Mouse (Mus musculus): ENCODE data around the gene Aurkb.
A peak's percentile ranks its signal among the peaks of the same experiment; 100 is the strongest.
"Not testable (repeated sequence)": the region's sequence is repeated elsewhere in the genome, so short reads cannot be mapped to it uniquely, and the experiment has no call there.

Aurkb gene

GRCm38 (mm10) chr11:69045531-69046394 is at the start of gene Aurkb:
Aurkb (plus strand) TSS chr11:69045647.
- DNase-seq (ENCODE audit: low read depth, low spot score) = peak; percentile 90

- DNase-seq (ENCODE audit: low read depth, low spot score) = no peak
Measured at GRCm38 (mm10) chr11:68997080-68997479, 48.4 kb upstream of the Aurkb start.

- not testable (repeated sequence) for DNase-seq (ENCODE audit: low read depth, low spot score)
Measured at GRCm38 (mm10) chr11:69002782-69003181, 42.7 kb upstream of the Aurkb start.

DNA sequence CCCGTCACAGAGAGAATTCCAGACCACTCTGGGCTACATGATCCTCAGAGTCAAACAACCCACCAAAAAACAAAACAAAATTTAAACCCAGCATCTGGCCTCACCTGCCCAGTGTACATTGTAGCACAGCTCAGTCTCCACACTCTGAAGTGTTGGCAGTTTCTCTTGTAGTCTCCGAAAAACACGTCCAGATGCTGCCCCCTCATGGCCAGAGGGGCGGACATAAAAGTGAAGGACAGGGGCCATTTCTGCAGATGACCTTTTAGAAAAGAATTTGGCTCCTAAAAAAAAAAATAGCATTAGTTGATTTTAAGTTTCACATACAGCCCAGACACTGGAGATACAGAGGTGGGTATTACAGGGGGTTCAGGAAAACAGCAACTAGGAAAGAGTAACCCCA is 41.9 kb upstream of the Aurkb start:
- DNase-seq (ENCODE audit: low read depth, low spot score) = no peak

DNA sequence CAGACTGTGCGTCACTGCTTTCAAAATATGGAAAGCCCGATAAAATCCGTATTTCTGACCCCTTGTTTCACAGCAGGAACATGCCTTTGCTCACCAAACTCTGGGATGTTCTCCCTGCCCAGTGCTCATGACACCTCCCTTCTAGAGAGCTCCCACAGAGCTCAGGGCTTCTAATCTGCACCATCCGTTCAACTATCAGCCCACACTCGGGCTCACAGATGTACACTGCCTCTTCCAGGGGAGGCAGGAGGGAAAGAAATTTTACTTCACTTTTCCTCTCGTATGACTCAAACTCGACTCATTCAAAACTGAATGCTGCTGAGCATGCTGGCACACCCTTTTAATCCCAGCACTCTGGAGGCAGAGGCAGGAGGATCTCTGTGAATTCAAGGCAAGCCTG is 40.3 kb upstream of the Aurkb start:
- DNase-seq (ENCODE audit: low read depth, low spot score) = no peak

DNA sequence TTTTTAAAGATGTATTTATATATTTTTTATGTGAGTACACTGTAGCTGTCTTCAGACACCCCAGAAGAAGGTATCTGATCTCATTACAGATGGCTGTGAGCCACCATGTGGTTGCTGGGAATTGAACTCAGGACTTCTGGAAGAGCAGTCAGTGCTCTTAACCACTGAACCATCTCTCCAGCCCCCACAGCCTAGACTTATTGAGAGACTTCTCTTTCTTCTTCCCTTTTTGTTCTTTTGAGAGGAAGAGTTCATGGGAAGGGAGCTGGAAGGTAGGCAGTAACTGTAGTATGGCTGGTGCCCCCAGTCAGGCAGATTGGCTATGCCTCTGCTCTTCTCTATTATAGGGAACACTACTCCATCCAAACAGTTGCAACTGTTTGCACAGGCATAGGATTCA is 38.9 kb upstream of the Aurkb start:
- DNase-seq (ENCODE audit: low read depth, low spot score) = not testable (repeated sequence)

DNA sequence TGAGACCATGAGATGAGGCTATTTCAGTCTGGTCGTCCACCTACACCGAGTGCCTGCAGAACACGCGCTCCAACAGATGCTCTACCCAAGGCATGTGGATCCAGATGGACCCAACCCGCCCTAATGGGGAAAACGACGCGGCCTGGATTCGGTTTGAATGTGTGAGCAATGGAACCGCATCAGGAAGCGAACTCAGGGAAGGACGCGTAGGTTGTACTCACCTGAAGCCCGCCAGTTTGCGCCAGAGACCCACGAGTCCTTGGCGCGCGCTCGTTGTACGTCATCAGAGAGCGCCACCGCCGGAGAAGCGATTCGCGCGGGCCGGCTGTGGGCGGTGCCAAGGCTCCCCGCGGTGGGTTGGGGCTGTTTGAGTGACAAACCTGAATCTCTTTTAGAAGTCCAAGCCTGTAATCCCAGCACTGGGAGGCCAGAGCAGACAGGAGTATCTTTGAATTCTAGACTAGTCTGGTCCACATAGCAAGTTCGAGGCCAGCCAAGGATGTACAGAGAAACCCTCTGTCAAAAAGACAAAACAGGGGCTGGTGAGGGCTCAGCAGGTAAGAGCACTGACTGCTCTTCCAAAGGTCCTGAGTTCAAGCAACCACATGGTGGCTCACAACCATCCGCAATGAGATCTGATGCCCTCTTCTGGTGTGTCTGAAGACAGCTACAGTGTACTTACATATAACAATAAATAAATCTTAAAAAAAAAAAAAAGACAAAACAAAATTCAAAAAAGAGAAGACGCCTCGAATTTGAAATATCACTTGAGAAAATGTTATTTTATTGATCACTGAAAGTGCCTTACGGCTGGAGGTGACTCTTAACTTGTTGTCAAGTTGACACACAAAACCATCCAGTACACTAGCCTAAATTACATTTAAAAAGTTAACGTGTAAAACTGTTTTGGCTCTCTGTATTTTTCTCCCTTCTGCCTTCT is 37.0 kb upstream of the Aurkb start, which contains the start of gene Pfas:
Gene Pfas (minus strand): TSS at position 279 of the 940 bp plus-strand sequence.
- DNase-seq (ENCODE audit: low read depth, low spot score) = peak; percentile 99

DNA sequence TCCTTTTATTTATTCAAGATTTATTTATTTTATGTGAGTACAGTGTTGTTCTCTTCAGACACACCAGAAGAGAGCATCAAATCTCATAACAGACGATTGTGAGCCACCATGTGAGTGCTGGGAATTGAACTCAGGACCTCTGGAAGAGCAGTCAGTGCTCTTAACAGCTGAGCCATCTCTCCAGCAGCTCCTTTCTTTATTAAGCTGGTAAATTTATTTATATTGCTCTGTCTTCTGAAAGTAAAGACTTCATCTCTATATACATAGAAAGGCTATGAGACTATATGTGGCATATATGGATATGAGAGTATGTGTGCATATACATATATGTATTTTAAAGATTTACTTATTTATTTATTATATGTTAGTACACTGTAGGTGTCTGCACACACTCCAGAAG is 35.9 kb upstream of the Aurkb start:
- no peak for DNase-seq (ENCODE audit: low read depth, low spot score)

GRCm38 (mm10) chr11:69010400-69011323 is 34.8 kb upstream of the Aurkb start:
- no peak for DNase-seq (ENCODE audit: low read depth, low spot score)

DNA sequence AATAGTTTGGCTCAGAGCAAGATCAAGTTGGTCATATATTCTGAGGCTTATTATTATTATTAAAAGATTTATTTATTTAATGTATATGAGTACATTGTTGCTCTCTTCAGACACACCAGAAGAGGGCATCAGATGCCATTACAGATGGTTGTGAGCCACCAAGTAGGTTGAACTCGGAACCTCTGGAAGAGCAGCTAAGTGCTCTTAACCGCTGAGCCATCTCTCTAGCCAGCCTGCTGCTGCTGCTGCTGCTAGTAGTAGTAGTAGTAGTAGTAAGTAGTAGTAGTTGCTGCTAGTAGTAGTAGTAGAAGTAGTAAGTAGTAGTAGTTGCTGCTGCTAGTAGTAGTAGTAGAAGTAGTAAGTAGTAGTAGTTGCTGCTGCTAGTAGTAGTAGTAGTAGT is 34.0 kb upstream of the Aurkb start:
- not testable (repeated sequence) for DNase-seq (ENCODE audit: low read depth, low spot score)

GRCm38 (mm10) chr11:69012071-69012601 is 33.3 kb upstream of the Aurkb start:
- peak; percentile 93 for DNase-seq (ENCODE audit: low read depth, low spot score)

DNA sequence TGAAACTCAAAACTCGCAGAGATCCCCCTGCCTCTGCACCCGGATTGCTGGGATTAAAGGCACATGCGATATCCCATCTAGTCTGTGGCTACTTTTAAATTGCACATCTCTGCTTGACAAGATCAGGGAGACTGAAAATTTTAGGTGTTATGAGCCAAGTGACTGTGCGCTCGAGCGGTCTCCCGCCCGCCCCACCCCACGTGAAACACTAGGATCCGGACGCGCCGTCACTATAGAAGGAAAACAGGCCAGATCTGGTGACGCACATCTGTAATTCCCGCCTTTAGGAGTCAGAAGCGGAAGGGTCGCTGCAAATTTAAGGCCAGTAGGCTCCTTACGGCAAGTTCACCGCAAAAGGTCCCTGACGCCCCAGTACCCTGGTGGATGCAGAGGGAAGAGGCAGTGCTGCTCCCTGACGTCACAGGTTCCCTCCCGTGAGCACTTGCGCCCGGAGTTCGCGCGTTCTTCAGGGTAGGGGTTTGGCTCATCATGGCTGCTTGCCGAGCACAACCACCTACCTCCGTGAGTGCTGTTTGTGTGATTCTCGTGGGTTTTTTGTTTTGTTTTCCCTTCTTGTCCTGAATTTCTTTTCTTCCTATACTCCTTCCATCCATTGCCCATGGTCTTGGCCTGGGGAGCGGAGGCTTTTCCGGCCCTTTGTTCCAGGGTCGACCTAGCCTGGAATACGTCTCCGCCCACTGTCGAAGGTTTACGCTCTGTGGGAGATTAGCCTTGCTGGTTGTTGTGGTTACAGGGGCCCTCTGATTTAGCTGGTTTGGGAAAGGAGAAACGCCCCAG is 29.6 kb upstream of the Aurkb start, which contains the start of gene Ctc1:
Gene Ctc1 (plus strand): TSS at position 268 of the 798 bp plus-strand sequence.
- DNase-seq (ENCODE audit: low read depth, low spot score) = peak; percentile 99

- DNase-seq (ENCODE audit: low read depth, low spot score) = peak; percentile 44
Measured at GRCm38 (mm10) chr11:69016755-69017154, 28.7 kb upstream of the Aurkb start.

DNA sequence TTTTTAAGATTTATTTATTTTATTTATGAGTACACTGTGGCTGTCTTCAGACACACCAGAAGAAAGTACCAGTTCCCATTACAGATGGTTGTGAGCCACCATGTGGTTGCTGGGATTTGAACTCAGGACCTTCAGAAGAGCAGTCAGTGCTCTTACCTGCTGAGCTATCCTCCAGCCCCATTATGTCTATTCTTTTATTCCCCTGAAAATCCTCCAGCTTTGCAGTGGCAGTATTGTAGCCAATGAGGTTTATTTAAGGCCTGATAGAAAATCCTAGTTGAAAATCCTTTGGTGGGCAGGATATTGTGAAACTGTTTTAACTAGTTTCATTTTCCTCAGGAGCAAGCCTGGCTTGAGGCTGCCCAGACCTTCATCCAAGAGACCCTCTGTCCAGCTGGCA is 24.8 kb upstream of the Aurkb start:
- DNase-seq (ENCODE audit: low read depth, low spot score) = no peak

DNA sequence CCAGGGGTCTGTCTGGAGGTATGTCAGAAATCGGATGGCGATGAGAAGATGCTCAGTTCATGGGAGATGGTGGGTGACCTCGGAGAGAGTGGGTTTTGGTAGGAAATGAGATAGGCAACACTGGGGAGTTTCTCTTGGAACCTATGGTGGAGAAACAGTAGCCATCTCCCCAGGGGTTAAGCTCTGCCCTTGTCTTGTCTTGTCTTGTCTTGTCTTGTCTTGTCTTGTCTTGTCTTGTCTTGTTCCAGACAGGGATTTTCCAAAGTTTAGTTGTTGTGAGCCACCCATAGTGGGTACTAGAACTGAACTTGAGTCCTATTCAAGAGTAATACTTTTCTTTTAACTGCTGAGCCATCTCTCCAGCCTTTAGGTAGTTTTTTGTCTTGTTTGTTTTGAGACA is 18.9 kb upstream of the Aurkb start:
- DNase-seq (ENCODE audit: low read depth, low spot score) = no peak

DNA sequence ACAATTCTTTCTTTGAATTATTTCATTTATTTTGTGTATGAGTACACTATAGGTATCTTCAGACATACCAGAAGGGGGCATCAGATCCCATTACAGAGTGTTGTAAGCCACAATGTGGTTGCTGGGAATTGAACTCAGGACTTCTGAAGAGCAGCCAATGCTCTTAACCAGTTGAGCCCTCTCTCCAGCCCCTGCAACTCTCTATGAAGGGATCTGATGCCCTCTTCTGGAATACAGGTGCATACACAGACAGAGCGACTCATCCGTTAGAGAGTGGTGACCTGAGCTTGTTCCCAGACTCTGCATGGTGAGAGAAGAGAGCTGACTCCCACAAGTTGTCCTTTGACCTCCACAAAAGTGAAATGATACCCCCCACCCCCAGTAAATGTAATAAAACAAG is 16.6 kb upstream of the Aurkb start:
- peak; percentile 95 for DNase-seq (ENCODE audit: low read depth, low spot score)

DNA sequence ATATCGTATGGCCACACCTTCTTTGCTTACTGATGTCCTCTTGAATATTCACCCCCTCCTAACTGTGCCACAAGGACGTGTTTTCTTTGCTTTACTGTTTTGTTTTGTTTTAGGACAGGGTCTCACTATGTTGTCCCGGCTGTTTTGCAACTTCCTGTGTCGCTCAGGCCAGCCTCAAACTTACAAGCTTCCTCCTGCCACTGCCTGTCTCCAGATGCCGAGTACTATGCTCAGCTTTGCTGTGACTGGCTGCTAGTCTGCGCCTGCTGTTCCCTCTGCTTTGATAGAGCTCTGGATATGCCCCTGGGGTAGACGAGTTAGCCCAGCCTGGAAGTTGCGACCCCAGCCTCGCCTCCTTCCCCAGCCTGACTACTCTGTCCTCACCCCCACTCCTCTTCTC is 11.9 kb upstream of the Aurkb start:
- no peak for DNase-seq (ENCODE audit: low read depth, low spot score)

GRCm38 (mm10) chr11:69034585-69034984 is 10.9 kb upstream of the Aurkb start:
- peak; percentile 30 for DNase-seq (ENCODE audit: low read depth, low spot score)

DNA sequence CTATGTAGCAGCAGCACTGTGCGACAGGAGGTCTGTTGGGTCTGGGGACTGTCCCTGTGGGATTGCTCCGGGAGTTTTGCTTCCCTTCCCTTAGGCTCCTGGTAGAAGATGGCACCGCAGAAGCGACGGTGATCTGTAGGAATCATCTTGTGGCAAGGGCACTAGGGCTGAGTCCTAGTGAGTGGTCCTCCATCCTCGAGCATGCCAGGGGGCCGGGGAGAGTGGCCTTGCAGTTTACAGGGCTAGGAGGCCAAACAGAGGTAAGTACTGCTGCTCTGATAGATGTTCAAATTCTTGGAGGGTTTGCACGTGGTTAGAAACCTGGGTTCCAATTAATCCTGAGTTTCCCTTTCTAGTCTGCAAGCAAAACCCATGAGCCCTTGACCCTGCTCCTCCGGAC is 10.0 kb upstream of the Aurkb start:
- DNase-seq (ENCODE audit: low read depth, low spot score) = no peak

DNA sequence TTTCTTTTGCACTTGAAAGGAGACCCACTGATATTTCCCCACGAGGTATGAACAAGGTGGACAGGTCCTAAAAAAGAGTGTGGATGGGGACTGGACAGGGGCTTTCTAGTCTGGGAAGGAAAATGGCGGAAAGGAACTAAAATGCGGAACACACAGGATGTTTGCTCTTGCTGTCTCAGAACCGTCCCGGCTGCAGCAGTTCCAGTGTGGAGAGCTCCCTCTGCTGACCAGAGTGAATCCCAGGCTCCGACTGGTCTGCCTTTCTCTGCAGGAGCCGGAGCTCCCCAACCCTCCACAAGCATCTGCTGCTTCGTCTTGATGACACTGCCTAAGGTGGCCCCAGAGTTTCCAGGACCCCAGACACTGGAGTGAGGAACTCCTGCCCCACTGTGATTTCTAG is 9.6 kb upstream of the Aurkb start:
- DNase-seq (ENCODE audit: low read depth, low spot score) = peak; percentile 96

Measured in ES-CJ7 (cell line).